Mouse (Mus musculus) heart, adult 9 months (tissue): ENCODE results near the gene Cryab.
A peak's percentile ranks its signal among the peaks of the same experiment; 100 is the strongest.

ENCODE experiments used
- DNase-seq, 2 experiments: peaks; one replicate each; pipeline ENCODE4 v3.0.0; 2022; ENCODE audit warnings: low spot score in 2 of 2

Cryab gene

GRCm38 (mm10) chr9:50751323-50751722 is at the start of gene Cryab:
Cryab (plus strand) TSS chr9:50751325.
- no peak for DNase-seq

GRCm38 (mm10) chr9:50704907-50705306 is 46.2 kb upstream of the Cryab start:
- DNase-seq = no peak

GRCm38 (mm10) chr9:50709108-50709507 is 42.0 kb upstream of the Cryab start:
- no peak for DNase-seq

DNA sequence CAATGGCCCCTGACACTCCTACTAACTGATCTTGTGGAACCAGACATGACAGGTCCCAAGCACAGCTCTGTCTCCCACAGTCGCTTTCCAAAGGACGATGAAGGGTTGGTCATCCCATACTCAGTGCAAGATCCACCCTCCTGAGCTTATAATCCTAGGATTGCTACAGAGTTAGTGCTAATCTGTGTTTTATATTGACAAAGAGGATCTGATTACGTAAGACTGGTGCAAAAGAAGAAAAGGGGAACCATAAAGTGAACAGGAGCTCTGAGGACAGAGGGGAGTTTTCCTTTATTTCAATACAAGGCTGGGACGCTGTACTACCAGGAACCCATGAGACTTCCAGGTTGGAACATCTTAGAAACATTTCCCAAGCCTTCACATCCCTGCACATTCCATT is 39.8 kb upstream of the Cryab start:
- DNase-seq = no peak

- DNase-seq = no peak
These were observed 36.9 kb upstream of the Cryab start for GRCm38 (mm10) chr9:50714188-50714587.

DNA sequence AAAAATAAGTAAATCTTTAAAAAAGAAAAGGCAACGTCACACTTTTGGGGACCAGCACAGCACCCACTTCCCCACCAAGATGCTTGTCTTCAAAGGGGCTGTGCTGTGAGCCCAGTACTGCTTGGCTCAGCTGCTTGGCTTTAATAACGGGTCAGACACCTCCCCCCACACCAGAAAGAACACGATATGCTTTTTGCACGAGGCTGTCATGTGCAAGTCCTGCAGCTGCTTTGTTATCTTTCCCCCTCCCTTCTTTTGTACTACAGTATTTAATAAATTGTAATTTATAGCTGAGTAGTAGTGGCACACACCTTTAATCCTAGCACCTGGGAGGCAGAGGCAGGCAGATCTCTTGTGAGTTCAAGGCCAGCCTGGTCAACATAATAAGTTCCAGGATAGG is 32.2 kb upstream of the Cryab start:
- DNase-seq = no peak

DNA sequence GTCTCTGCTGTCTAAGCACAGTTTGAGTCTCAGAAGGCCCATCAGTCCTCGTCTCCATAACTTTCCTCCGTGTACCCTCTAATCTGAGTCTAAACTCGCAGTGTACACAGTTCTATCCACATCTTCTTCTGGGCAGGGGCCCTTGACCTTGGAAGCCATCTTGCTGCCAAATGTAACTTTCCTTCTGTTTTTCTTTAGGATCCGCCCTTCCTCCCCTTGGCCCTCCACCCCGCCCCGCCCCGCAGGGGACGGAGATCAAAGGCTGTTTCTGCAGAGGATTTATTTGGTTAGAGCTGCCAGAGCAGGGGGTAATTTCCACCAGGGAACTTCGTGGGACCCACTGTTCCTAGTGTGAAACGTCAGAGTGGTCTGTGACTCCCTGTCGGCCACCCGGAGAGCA is 30.1 kb upstream of the Cryab start:
- no peak for DNase-seq

DNA sequence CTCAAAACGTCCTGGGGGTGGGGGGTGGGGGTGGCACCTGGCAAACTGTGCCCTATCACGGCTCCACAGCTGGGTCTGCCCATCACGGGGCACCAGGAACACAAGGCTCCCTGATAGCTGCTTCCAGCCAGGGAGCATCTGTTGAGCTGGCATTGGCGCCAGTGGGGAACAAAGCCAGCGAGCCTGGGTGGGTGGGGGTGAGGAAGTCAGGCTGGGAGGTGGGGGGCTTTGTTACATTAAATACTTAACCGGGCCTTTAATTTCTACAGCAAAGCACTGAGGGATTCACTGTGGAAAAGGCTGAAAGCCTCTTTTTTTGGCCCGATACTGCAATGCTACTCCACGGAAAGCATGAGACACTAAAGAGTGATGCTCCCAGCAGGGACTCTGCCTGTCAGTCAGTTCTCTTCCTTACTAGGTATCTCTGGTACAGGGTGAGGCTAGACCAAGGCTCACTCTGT is 28.6 kb upstream of the Cryab start:
- DNase-seq = no peak

- DNase-seq = peak; percentile 69 to 84
These were observed 27.7 kb upstream of the Cryab start for GRCm38 (mm10) chr9:50723406-50723805.

DNA sequence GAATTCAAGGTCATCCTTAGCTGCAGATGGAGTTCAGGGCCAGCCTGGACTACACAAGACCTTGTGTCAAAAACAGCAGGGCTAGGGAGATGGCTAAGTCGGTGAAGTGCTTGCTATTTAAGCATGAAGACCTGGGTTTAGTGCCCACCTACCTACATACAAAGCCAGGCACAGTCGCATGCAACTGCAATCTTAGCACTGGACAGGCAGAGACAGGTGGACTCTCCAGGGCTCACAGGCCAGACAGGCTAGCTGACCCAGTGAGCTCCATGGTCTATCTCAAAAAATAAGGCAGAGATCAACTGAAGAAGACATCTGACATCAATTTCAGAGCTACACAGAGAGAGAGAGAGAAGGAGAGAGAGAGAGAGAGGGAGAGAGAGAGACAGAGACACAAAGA is 27.0 kb upstream of the Cryab start:
- no peak for DNase-seq

- no peak for DNase-seq
These were observed 26.3 kb upstream of the Cryab start for GRCm38 (mm10) chr9:50724661-50725330.

- DNase-seq = no peak
These were observed 25.1 kb upstream of the Cryab start for GRCm38 (mm10) chr9:50725921-50726590.

DNA sequence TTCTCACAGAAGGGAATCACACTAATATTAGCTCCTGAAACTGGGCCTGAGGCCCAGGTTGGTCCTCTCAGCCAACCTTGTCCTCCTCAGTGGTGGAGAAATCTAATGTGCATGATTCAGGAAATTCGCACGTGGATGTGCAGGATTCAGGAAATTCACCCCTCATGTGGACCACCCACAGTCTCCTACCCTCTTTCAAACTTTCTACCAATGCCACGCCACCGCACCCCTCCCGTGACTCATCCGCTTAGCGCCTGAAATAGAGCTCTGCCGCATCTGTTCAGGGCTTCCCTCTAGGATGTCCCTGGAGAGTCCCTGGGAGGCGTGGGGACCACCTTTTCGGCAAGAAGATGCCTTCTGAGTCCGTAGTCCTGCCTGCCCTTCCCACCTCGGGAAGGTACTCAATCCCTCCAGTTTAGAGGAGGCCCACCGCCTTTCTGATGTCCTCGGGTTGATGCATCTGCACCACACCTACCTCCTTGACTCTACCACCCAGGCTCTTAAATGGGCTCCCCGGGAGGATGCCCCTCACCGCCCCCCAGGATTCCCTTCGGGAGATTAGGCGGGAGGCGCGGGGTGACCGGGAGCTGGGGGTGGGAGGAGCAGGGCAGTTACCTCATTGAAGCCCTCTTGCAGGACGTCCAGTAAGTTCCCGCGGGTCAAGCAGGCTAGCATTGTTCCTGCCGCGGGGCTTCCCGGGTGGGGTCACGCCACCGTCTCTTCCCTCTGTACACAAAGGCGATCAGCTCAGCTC is 23.8 kb upstream of the Cryab start:
- no peak for DNase-seq

DNA sequence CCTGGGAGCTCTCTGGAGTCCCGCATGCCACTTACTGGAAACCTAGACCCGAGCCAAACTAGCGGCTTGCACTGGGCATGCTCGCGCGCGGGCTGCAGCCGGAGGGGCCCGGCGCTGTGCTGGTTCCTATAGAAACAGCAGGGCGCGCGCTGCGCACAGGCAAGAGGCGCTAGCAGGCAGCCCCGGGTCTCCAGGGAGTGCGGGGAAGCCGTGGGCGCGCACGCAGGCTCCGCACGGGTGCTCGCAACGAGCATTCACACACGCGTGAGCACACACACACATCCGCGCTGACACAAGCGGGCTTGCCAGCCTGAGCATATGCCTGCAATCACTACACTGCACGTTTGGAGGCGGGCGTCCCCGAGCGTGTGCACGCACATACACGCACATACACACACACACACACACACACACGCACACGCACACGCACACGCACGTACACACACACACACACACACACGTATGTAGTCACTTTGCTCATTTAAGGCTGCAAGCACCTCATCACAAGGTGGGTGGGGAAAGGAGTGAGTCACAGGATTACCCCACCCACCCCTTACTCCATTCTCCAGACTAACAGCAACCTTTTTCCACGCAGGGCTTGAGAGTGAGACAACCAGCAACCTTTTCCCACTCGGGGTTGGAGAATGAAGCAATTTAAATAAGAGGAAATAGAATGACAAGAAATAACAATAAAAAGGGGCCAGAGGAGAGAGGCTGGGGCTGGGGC is 23.0 kb upstream of the Cryab start:
- DNase-seq = peak; percentile 59 to 63

DNA sequence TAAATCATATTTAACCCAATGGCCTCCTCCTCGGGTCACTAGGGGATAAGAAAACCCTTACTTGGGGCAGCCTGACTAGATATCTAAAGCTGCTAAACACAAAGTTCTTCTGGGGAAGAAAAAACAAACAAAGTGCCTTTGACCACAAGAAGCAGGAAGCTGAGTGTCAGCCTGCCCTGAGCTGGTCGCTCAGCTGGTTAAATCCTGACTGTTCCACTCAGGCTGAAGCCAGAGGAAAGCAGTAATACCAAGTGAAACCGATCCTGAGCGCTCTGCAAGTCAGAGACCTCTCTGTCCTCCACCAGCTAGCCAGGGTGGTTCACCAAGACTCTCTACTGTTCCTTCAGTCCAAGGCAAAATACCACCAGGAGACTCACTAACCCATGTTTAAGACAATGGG is 21.5 kb upstream of the Cryab start:
- no peak for DNase-seq

DNA sequence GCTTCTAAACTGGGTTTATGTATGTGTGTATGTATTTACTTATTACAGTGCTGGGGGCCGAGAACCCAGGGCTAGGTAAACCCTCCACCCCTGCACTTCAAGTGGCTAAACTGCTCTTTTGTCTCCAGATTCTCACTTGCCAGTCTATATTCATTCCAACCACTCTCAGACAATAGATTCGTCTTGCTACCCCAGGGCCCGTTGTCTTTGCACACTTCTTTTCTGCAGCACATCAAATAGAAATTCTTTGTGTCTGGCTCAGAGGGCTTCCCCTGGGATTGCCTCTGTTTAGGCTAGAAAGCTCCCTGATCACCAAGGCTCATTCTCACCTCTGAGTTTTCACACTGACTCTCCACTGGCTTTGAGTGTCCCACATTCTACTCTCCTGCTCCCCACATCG is 18.6 kb upstream of the Cryab start:
- no peak for DNase-seq

- DNase-seq = peak; percentile 31 to 54
These were observed 16.1 kb upstream of the Cryab start for GRCm38 (mm10) chr9:50734989-50735388.

- peak; percentile 89 to 95 for DNase-seq
These were observed 11.9 kb upstream of the Cryab start, which contains the start of gene Dixdc1 for GRCm38 (mm10) chr9:50738914-50739870. Dixdc1 (minus strand) TSS chr9:50739517.

- DNase-seq = no peak
These were observed 10.0 kb upstream of the Cryab start for GRCm38 (mm10) chr9:50740867-50741784.

GRCm38 (mm10) chr9:50742261-50742660 is 8.9 kb upstream of the Cryab start:
- DNase-seq = no peak
